Mouse (Mus musculus): ENCODE data around the gene Atg9a. TPM values are rescaled to one million over a fixed set of nuclear protein-coding genes. Genes with fewer than 3 reads are reported as not detected.

Gene Atg9a
- 44.9 and 63.6 TPM in 2 replicates for polyA plus RNA-seq (2021; fragmentation: Nextera tagmentation)
- long read RNA-seq, experiment 1, full-length matches to known transcripts: 139 of 216 reads
- long read RNA-seq, experiment 1, partial matches to known transcripts: 43 of 216 reads
- long read RNA-seq, experiment 1, other reads (novel, unspliced or antisense): 34 of 216 reads
- long read RNA-seq, experiment 2, partial matches to known transcripts: 7 of 33 reads
- long read RNA-seq, experiment 2, other reads (novel, unspliced or antisense): 24 of 33 reads

DNA sequence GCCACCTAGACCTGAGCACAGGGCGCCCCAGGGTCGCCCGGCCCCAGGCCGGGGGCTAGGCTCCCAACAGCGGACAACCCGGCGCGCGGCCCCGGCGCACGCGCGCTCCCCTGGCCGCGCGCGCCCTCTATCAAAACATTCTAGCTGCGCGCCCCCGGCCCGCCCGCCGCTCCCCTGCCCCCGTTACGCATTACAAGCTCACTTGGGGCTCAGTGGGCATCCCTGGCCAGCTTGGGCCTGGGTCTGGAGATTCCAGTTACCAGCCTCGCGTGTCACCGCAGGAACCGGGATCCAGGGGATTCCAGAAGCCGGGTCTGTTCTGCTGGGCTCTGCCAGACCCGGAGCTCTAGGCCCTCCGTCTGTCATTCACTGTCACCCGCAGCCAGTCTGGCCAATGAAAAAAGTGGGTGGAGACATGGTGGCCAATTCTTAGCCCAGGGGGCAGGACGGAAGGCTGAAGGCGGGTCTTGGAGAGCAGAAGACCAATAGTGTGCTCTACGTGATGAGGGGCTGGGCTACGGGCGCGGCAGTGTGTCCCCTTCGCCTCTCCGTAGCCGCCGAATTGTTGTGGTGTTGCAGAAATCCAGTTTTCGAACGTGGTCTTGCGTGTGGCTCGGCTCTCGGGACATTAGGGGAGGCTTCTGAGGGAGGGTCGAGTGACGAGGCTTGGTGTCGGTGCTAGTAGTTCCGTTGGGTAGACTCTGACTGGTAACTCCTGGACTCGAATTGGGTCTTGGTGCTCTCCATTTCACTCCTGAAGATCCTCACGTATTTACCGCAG is at the start of gene Atg9a, which contains the start of gene Ankzf1:
Gene Atg9a (minus strand): TSS at position 575 of the 781 bp plus-strand sequence.
Gene Ankzf1 (plus strand): TSS at position 530 of the 781 bp plus-strand sequence.

GRCm38 (mm10) chr1:75236117-75237050 is 44.4 kb upstream of the Atg9a start, which contains the start of gene Dnajb2:
Gene Dnajb2 (plus strand): TSS chr1:75236406.

GRCm38 (mm10) chr1:75231664-75232152 is 39.7 kb upstream of the Atg9a start, which contains the start of gene A630095N17Rik:
Gene A630095N17Rik (minus strand): TSS chr1:75232102.

GRCm38 (mm10) chr1:75219531-75219930 is 27.5 kb upstream of the Atg9a start, which contains the start of gene Tuba4a:
Gene Tuba4a (minus strand): TSS chr1:75219865.

GRCm38 (mm10) chr1:75210136-75211087 is 18.4 kb upstream of the Atg9a start, which contains the start of the genes Glb1l and Stk16:
Gene Glb1l (minus strand): TSS chr1:75210813.
Gene Stk16 (plus strand): TSS chr1:75210838.

DNA sequence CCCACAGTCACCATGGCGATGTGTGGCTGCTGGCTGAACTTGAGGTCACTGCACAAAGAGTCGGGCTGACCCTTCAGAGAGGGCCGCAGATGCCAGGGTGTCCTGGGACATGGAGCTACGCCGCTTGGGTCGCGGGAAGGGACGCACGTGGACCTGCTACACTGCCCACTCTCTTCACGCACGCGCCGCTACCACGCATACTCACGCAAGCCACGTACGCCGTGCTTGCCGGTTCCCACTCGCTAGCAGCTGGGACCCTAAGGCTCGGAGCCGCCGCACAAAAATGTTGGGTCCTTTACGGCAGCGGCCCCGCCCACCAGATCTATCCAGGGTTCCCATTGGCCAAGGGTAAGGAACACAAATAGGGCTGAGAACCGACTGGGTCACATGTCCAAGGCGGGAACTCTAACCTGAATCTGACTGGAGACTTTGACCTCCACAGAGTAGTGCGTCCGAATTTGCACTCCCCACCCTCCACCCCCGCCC is 11.8 kb downstream of the Atg9a start, which contains the start of gene Abcb6:
Gene Abcb6 (minus strand): TSS at position 288 of the 486 bp plus-strand sequence.

GRCm38 (mm10) chr1:75168472-75169464 is 23.2 kb downstream of the Atg9a start, which contains the start of gene Zfand2b:
Gene Zfand2b (plus strand): TSS chr1:75168646.

GRCm38 (mm10) chr1:75142301-75143261 is 49.4 kb downstream of the Atg9a start, which contains the start of the genes Cnppd1 and Retreg2:
Gene Cnppd1 (minus strand): TSS chr1:75142711.
Gene Retreg2 (plus strand): TSS chr1:75142778.

GRCm38 (mm10) chr1:75133421-75134207 is 58.4 kb downstream of the Atg9a start, which contains the start of gene Slc23a3:
Gene Slc23a3 (minus strand): TSS chr1:75133890.

Other genes starting within 250 kb of the Atg9a start
- 0.10 and 0.13 TPM in 2 replicates for gene Ihh, start 240.5 kb downstream of the Atg9a start, polyA plus RNA-seq (2021; fragmentation: Nextera tagmentation)
- 4.1 and 5.2 TPM in 2 replicates for gene Nhej1, start 67.0 kb downstream of the Atg9a start, polyA plus RNA-seq (2021; fragmentation: Nextera tagmentation)
- gene Slc23a3, start 58.3 kb downstream of the Atg9a start, polyA plus RNA-seq (2021; fragmentation: Nextera tagmentation): 2.5 and 3.6 TPM in 2 replicates
- gene Cnppd1, start 49.5 kb downstream of the Atg9a start, polyA plus RNA-seq (2021; fragmentation: Nextera tagmentation): 8.7 and 17.8 TPM in 2 replicates
- 51.8 and 214 TPM in 2 replicates for gene Retreg2, start 49.4 kb downstream of the Atg9a start, polyA plus RNA-seq (2021; fragmentation: Nextera tagmentation)
- 36.1 and 43.8 TPM in 2 replicates for gene Zfand2b, start 23.6 kb downstream of the Atg9a start, polyA plus RNA-seq (2021; fragmentation: Nextera tagmentation)
- gene Abcb6, start 11.8 kb downstream of the Atg9a start, polyA plus RNA-seq (2021; fragmentation: Nextera tagmentation): 10.6 and 12.0 TPM in 2 replicates
- 12.1 and 13.1 TPM in 2 replicates for gene Ankzf1, start within 50 bp of the Atg9a start, polyA plus RNA-seq (2021; fragmentation: Nextera tagmentation)
- gene Glb1l, start 18.6 kb upstream of the Atg9a start, polyA plus RNA-seq (2021; fragmentation: Nextera tagmentation): 1.8 and 2.2 TPM in 2 replicates
- 79.4 and 83.1 TPM in 2 replicates for gene Stk16, start 18.6 kb upstream of the Atg9a start, polyA plus RNA-seq (2021; fragmentation: Nextera tagmentation)
- 232 and 261 TPM in 2 replicates for gene Tuba4a, start 27.7 kb upstream of the Atg9a start, polyA plus RNA-seq (2021; fragmentation: Nextera tagmentation)
- gene A630095N17Rik, start 39.9 kb upstream of the Atg9a start, polyA plus RNA-seq (2021; fragmentation: Nextera tagmentation): not detected in 2 replicates
- gene Dnajb2, start 44.2 kb upstream of the Atg9a start, polyA plus RNA-seq (2021; fragmentation: Nextera tagmentation): 57.8 and 73.1 TPM in 2 replicates
- gene Ptprn, start 72.3 kb upstream of the Atg9a start, polyA plus RNA-seq (2021; fragmentation: Nextera tagmentation): 113 and 159 TPM in 2 replicates
- 215 and 275 TPM in 2 replicates for gene Resp18, start 86.2 kb upstream of the Atg9a start, polyA plus RNA-seq (2021; fragmentation: Nextera tagmentation)
- gene Dnpep, start 125.8 kb upstream of the Atg9a start, polyA plus RNA-seq (2021; fragmentation: Nextera tagmentation): 81.6 and 92.2 TPM in 2 replicates
- gene Des, start 168.1 kb upstream of the Atg9a start, polyA plus RNA-seq (2021; fragmentation: Nextera tagmentation): 1.2 and 1.5 TPM in 2 replicates
- 46.1 and 63.7 TPM in 2 replicates for gene Speg, start 183.1 kb upstream of the Atg9a start, polyA plus RNA-seq (2021; fragmentation: Nextera tagmentation)
- gene Gmppa, start 243.7 kb upstream of the Atg9a start, polyA plus RNA-seq (2021; fragmentation: Nextera tagmentation): 27.0 and 29.7 TPM in 2 replicates

Measured in left cerebral cortex, adult 6 months (tissue).